Mouse (Mus musculus): ENCODE data around the gene Sdr42e1. TPM values are rescaled to one million over a fixed set of nuclear protein-coding genes. Genes with fewer than 3 reads are reported as not detected.

Sdr42e1 gene
- polyA plus RNA-seq (2015; fragmentation: Nextera tagmentation; extraction: Ambion mirVana), result 0.76 and 2.6 TPM in 2 replicates

DNA sequence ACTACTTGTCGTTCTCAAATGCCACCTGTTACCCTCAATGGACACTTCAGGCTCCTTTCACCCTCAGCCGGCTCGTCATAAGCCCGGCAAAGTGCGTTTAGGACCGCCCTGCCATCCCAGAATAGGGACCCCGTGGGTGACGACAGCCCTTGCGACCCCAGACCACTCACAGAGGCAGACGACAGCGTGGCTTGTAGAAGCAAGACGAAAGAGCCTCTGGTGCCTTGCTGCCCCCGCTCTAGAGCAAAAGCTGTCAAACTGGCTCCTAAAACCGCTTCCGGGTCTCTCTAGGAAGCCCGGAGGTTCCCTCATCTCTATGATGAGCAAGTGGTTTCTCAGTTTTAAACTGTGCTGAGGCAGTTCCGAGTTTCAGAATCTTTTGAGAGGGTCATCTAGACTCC, at the start of gene Sdr42e1:
TSS of gene Sdr42e1 (minus strand) at position 260 of the 401 bp plus-strand sequence.

DNA sequence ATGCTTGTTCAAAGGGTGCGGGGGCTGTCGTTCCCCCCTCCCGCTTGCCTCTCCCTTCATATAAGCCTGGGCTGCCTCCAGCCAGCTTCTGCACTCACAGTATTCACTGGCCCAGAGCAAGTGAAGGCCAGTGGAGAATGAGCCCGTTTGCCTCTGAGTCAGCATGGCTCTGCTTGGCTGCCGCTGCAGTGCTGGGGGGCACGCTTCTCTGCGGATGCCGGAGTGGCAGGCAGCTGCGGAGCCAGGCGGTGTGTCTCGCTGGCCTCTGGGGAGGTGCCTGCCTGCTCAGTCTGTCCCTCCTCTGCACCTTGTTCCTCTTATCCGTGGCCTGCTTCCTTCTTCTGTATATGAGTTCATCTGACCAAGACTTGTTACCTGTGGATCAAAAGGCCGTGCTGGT, 28.4 kb upstream of the Sdr42e1 start, which contains the start of gene Hsd17b2:
TSS of gene Hsd17b2 (plus strand) at position 46 of the 400 bp plus-strand sequence.

Other genes with a start within 250 kb of the Sdr42e1 start
- gene Plcg2, start 175.4 kb downstream of the Sdr42e1 start, polyA plus RNA-seq (2015; fragmentation: Nextera tagmentation; extraction: Ambion mirVana), result 0.83 and 0.99 TPM in 2 replicates
- 0.32 and 0.84 TPM in 2 replicates for gene Hsd17b2, start 28.2 kb upstream of the Sdr42e1 start, polyA plus RNA-seq (2015; fragmentation: Nextera tagmentation; extraction: Ambion mirVana)
- gene Mphosph6, start 128.3 kb upstream of the Sdr42e1 start, polyA plus RNA-seq (2015; fragmentation: Nextera tagmentation; extraction: Ambion mirVana), result 24.1 and 29.8 TPM in 2 replicates